Mouse (Mus musculus) embryo, embryonic 10 days (tissue): ENCODE measurements around the gene Tubal3.

Source experiments
- DNase-seq: peaks from one replicate; pipeline ENCODE4 v3.0.0-alpha.2; 2015; ENCODE audit warnings: low spot score

Tubal3 gene

DNA sequence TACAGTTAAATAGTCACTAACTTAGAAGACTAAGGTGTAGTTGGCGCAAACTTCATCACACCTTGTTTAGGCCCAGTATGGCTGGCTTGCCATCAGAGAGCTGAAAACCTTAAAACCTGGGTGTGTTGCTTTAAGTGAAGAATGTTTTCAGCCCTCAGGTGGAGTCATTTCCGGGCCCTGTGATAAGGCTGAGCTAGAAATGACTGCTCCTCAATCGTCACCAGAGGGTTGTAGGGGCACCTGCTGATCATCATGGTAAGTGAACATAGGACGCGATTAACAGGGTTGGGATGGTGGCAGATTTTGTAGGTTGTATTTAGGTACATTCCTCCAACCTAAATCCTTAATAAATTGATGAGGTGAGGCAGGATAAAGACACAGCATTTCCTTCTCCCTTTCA is 6.4 kb downstream of the Tubal3 start:
- DNase-seq, result no peak

- no peak for DNase-seq
Measured at GRCm38 (mm10) chr13:3925632-3926031, 7.6 kb downstream of the Tubal3 start.

DNA sequence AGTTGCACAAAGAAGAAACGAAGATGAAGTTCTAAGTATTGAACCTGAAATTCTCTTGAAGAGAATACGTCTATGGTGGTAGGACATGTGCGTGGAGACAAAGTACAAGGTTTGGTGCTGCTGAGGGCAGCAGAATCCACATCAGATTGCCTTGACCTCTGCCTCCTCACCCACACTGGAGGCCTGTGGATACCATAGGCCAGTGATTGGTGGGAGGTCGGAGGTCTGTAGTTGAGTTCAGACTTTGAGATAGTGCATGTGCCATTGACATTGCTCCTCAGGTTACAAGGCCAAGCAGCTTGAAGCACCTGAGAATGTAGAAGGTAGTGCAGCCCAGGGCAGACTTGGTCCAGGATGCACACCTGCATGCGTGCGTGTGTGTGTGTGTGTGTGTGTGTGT is 8.0 kb downstream of the Tubal3 start:
- DNase-seq, result no peak

- no peak for DNase-seq
Measured at GRCm38 (mm10) chr13:3944699-3945098, 26.6 kb downstream of the Tubal3 start.

- no peak for DNase-seq
Measured at GRCm38 (mm10) chr13:3945249-3945648, 27.2 kb downstream of the Tubal3 start, which contains the start of gene Ucn3. Gene Ucn3, minus strand, starts transcription at chr13:3945349.

GRCm38 (mm10) chr13:3947267-3947666 is 29.2 kb downstream of the Tubal3 start:
- no peak for DNase-seq

DNA sequence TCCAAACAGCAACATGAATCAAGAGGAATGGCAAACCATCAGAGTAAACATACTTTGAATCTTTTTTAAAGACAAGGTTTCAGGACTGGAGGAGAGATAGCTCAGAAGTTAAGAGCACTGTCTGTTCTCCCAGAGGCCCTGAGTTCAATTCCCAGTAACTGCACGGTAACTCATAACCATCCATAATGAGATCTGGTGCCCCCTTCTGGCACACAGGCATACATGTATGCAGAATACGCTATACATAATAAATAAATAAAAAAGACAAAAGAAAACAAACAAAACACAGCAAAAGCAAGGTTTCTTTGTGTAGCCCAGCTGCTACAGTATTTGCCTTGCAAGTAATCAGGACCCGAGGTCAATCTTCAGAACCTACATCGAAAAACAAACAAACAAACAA is 31.4 kb downstream of the Tubal3 start:
- no peak for DNase-seq

GRCm38 (mm10) chr13:3951198-3951914 is 33.3 kb downstream of the Tubal3 start:
- no peak for DNase-seq

GRCm38 (mm10) chr13:3968849-3969248 is 50.8 kb downstream of the Tubal3 start:
- no peak for DNase-seq
